ENCODE assay signal across 8 mouse cellular contexts in the genomic region with DNA sequence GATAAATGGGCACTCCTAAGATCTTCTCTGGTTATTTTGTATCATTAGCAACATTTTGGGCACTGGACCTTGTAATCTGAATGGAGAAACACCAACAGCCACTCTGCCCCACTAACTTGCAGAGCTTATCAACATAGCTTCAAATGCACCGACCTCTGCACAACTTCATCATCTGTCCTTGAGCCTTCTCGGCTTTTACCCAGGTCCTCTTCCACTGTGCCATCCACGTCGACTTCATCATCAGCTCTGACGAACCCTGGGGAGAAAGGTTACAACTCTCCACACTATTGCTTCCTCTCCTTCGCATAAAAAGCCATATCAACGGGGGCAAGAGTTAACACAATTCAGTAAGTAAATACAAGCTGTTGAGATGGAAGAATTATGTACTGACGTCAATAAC. TPM values are rescaled to one million over a fixed set of nuclear protein-coding genes. Genes with fewer than 3 reads are reported as not detected.
A peak's percentile ranks its signal among the peaks of the same experiment; 100 is the strongest.
DNase-seq lines count a peak whose midpoint lies in the region; ATAC-seq and TF ChIP-seq lines count a peak whose summit lies in the region.

No protein-coding gene starts in this region.

- no peak for TF ChIP-seq POLR2A in ES-Bruce4 (IDR thresholded peaks at IDR 0.05; ENCODE audit: insufficient read depth, low read length)

- TF ChIP-seq CTCF in ES-Bruce4 (IDR thresholded peaks at IDR 0.05; ENCODE audit: low read depth, low read length): no peak

- ATAC-seq in heart, embryonic 11.5 days (replicated peaks; ENCODE audit: insufficient number of reproducible peaks, low FRiP score, low TSS enrichment): no peak
- ATAC-seq in forebrain, embryonic 14.5 days: no peak
- ATAC-seq in liver, embryonic 16.5 days (ENCODE audit: low read depth): no peak
- ATAC-seq in erythroid progenitor cell, adult 5-6 weeks (replicated peaks; ENCODE audit: low FRiP score, poor library complexity, severe bottlenecking): no peak

- no peaks in the 10 kb centered on the region for H3K27me3 ChIP-seq in heart, embryonic 11.5 days (ENCODE audit: control insufficient read depth, insufficient read depth, low read length)
- no peaks in the 10 kb centered on the region for H3K27me3 ChIP-seq in ES-Bruce4 (ENCODE audit: control insufficient read depth, insufficient read depth, low read length, poor library complexity, severe bottlenecking)
- H3K27me3 ChIP-seq in forebrain, embryonic 14.5 days (replicated peaks; ENCODE audit: control insufficient read depth, insufficient read depth, low read length): no peaks in the 10 kb centered on the region
- H3K27me3 ChIP-seq in liver, embryonic 16.5 days (ENCODE audit: control insufficient read depth, insufficient read depth, low read depth, low read length): no peaks in the 10 kb centered on the region

- peak overlapping the region; percentile 80 for H3K4me2 ChIP-seq in heart, embryonic 11.5 days
- H3K4me2 ChIP-seq in forebrain, embryonic 14.5 days (ENCODE audit: low read length): peak overlapping the region; percentile 88
- peak overlapping the region; percentile 85 for H3K4me2 ChIP-seq in liver, embryonic 16.5 days (ENCODE audit: low read depth, low read length)

- H3K9ac ChIP-seq in heart, embryonic 11.5 days (ENCODE audit: low read depth, low read length): peak overlapping the region; percentile 99
- H3K9ac ChIP-seq in ES-Bruce4 (ENCODE audit: low read depth, poor library complexity, severe bottlenecking): peak overlapping the region; percentile 90
- H3K9ac ChIP-seq in forebrain, embryonic 14.5 days (ENCODE audit: low read length): peak overlapping the region; percentile 93
- H3K9ac ChIP-seq in liver, embryonic 16.5 days (ENCODE audit: low read depth, low read length): peak overlapping the region; percentile 91

- H3K27ac ChIP-seq in heart, embryonic 11.5 days (ENCODE audit: low read depth, low read length): peak overlapping the region; percentile 17; the same call in 1 of the 2 replicates
- no peak overlapping the region for H3K27ac ChIP-seq in ES-Bruce4 (ENCODE audit: insufficient read depth, low read length)
- no peak overlapping the region for H3K27ac ChIP-seq in forebrain, embryonic 14.5 days (ENCODE audit: low read depth, low read length)
- peak overlapping the region; percentile 45; the same call in 1 of the 2 replicates for H3K27ac ChIP-seq in liver, embryonic 16.5 days (ENCODE audit: low read length)

- no peaks in the 10 kb centered on the region for H3K9me3 ChIP-seq in heart, embryonic 11.5 days (replicated peaks; ENCODE audit: control insufficient read depth, low read length)
- no peaks in the 10 kb centered on the region for H3K9me3 ChIP-seq in ES-Bruce4 (replicated peaks; ENCODE audit: control insufficient read depth, insufficient read depth, low read length, poor library complexity, severe bottlenecking)
- no peaks in the 10 kb centered on the region for H3K9me3 ChIP-seq in forebrain, embryonic 14.5 days (replicated peaks; ENCODE audit: control insufficient read depth, low read length)
- no peaks in the 10 kb centered on the region for H3K9me3 ChIP-seq in liver, embryonic 16.5 days (replicated peaks; ENCODE audit: control insufficient read depth, low read length)

- intact Hi-C loops in heart, postnatal 14 days (cut with DNase I): loop anchor here (5.0 to 10.0 kb wide), 2 partner anchors 113 to 399 kb away; a partner anchor contains a TSS

- TF ChIP-seq EP300 in ES-Bruce4 (IDR thresholded peaks at IDR 0.05; ENCODE audit: insufficient read depth, low read depth, low read length): no peak

- no peak for DNase-seq in heart, postnatal 14 days
- no peak for DNase-seq in forebrain, embryonic 14.5 days (ENCODE audit: low spot score)
- no peak for DNase-seq in urinary bladder, postnatal 4 days (ENCODE audit: low spot score in 2 of 2)
- DNase-seq in urinary bladder, postnatal 36 days (ENCODE audit: low spot score in 2 of 2): no peak

- peaks cover 30% of the 10 kb centered on the region for H3K36me3 ChIP-seq in heart, embryonic 11.5 days (ENCODE audit: control insufficient read depth, insufficient read depth, low read length)
- peaks cover 49% of the 10 kb centered on the region for H3K36me3 ChIP-seq in ES-Bruce4 (ENCODE audit: control insufficient read depth, insufficient read depth, low read length, poor library complexity, severe bottlenecking)
- peaks cover 46% of the 10 kb centered on the region for H3K36me3 ChIP-seq in forebrain, embryonic 14.5 days (ENCODE audit: control insufficient read depth, insufficient read depth, low read length)
- peaks cover 25% of the 10 kb centered on the region for H3K36me3 ChIP-seq in liver, embryonic 16.5 days (ENCODE audit: control insufficient read depth, insufficient read depth)

- H3K4me1 ChIP-seq in heart, embryonic 11.5 days (ENCODE audit: control insufficient read depth, insufficient read depth, low read length): peaks cover 44% of the 10 kb centered on the region
- no peaks in the 10 kb centered on the region for H3K4me1 ChIP-seq in ES-Bruce4 (ENCODE audit: control insufficient read depth, insufficient read depth, low read length)
- peaks cover 23% of the 10 kb centered on the region for H3K4me1 ChIP-seq in forebrain, embryonic 14.5 days (ENCODE audit: control insufficient read depth, insufficient read depth, low read length)
- peaks cover 38% of the 10 kb centered on the region for H3K4me1 ChIP-seq in liver, embryonic 16.5 days (ENCODE audit: control insufficient read depth, low read depth, low read length)

- WGBS in heart, embryonic 11.5 days (ENCODE audit: insufficient replicate concordance): 5% methylated on average over 8 of the region's 8 CpGs
- WGBS in forebrain, embryonic 14.5 days: 6% methylated on average over 8 of the region's 8 CpGs
- WGBS in liver, embryonic 16.5 days (ENCODE audit: insufficient replicate concordance): under 1% methylated on average over 8 of the region's 8 CpGs

- H3K4me3 ChIP-seq in heart, embryonic 11.5 days (ENCODE audit: low read depth, low read length): peak overlapping the region; percentile 88
- H3K4me3 ChIP-seq in ES-Bruce4 (ENCODE audit: low read depth, low read length): peak overlapping the region; percentile 94
- peak overlapping the region; percentile 88 for H3K4me3 ChIP-seq in forebrain, embryonic 14.5 days (ENCODE audit: low read depth, low read length)
- peak overlapping the region; percentile 91 for H3K4me3 ChIP-seq in liver, embryonic 16.5 days (ENCODE audit: low read depth, low read length)

RNA-seq across cellular contexts. Expression of a gene that starts 1.2 kb away (rescaled TPM):
- 488 and 548 TPM in 2 replicates for polyA plus RNA-seq in heart, embryonic 11.5 days (2014; fragmentation: Nextera tagmentation; extraction: Ambion mirVana)
- total RNA-seq in heart, postnatal 14 days (2021): 100 to 1,000 TPM; 220 to 280 TPM
- 1,047 and 1,340 TPM in 2 replicates for polyA plus RNA-seq in ES-Bruce4 (2011; ENCODE audit: insufficient read depth, insufficient read length, low read depth, missing spikeins)
- 248 and 269 TPM in 2 replicates for polyA plus RNA-seq in forebrain, embryonic 14.5 days (2014; fragmentation: Nextera tagmentation; extraction: Ambion mirVana)
- 301 and 321 TPM in 2 replicates for polyA plus RNA-seq in liver, embryonic 16.5 days (2015; fragmentation: Nextera tagmentation; extraction: Ambion mirVana)
- total RNA-seq in erythroid progenitor cell, adult 5-6 weeks (2015; ENCODE audit: low replicate concordance): 243 and 279 TPM in 2 replicates
- total RNA-seq in erythroid progenitor cell, adult 5-6 weeks (2017; ENCODE audit: low replicate concordance): 366 and 415 TPM in 2 replicates

RNA-seq across cellular contexts. Expression of a gene that starts 1.5 kb away (rescaled TPM):
- 1.6 and 2.7 TPM in 2 replicates for polyA plus RNA-seq in heart, embryonic 11.5 days (2014; fragmentation: Nextera tagmentation; extraction: Ambion mirVana)
- total RNA-seq in heart, postnatal 14 days (2021): 1 to 10 TPM; 1.4 TPM
- 2.7 and 3.5 TPM in 2 replicates for polyA plus RNA-seq in ES-Bruce4 (2011; ENCODE audit: insufficient read depth, insufficient read length, low read depth, missing spikeins)
- polyA plus RNA-seq in forebrain, embryonic 14.5 days (2014; fragmentation: Nextera tagmentation; extraction: Ambion mirVana): 0.99 and 1.5 TPM in 2 replicates
- polyA plus RNA-seq in liver, embryonic 16.5 days (2015; fragmentation: Nextera tagmentation; extraction: Ambion mirVana): 0.32 and 0.42 TPM in 2 replicates
- 2.1 and 4.0 TPM in 2 replicates for total RNA-seq in erythroid progenitor cell, adult 5-6 weeks (2015; ENCODE audit: low replicate concordance)
- 1.0 and 2.3 TPM in 2 replicates for total RNA-seq in erythroid progenitor cell, adult 5-6 weeks (2017; ENCODE audit: low replicate concordance)

RNA-seq across cellular contexts. Expression of a gene that starts 59.6 kb away (rescaled TPM):
- polyA plus RNA-seq in heart, embryonic 11.5 days (2014; fragmentation: Nextera tagmentation; extraction: Ambion mirVana): not detected in 2 replicates
- 10 to 100 TPM in 1 of 2 experiments, 1 to 10 TPM in 1; 7.2 to 12.1 TPM for total RNA-seq in heart, postnatal 14 days (2021)
- polyA plus RNA-seq in ES-Bruce4 (2011; ENCODE audit: insufficient read depth, insufficient read length, low read depth, missing spikeins): 4.4 TPM in 1 of 2 replicates, not detected in the other
- polyA plus RNA-seq in forebrain, embryonic 14.5 days (2014; fragmentation: Nextera tagmentation; extraction: Ambion mirVana): 0.88 TPM in 1 of 2 replicates, not detected in the other
- polyA plus RNA-seq in liver, embryonic 16.5 days (2015; fragmentation: Nextera tagmentation; extraction: Ambion mirVana): not detected in 2 replicates
- 2.9 TPM in 1 of 2 replicates, not detected in the other for total RNA-seq in erythroid progenitor cell, adult 5-6 weeks (2015; ENCODE audit: low replicate concordance)
- total RNA-seq in erythroid progenitor cell, adult 5-6 weeks (2017; ENCODE audit: low replicate concordance): 1.7 TPM in 1 of 2 replicates, not detected in the other

Comparison
In these comparisons a context has a peak if more than half of its experiments do, and no peak if none do; other contexts are left out.
1. H3K27ac ChIP-seq: peak in heart, embryonic 11.5 days (single experiment) and liver, embryonic 16.5 days (single experiment); none in ES-Bruce4 (single experiment) and forebrain, embryonic 14.5 days (single experiment).
2. Peak in every context shown above with its lines, with median percentiles within 50 percentile points of each other: H3K4me2 ChIP-seq, H3K4me3 ChIP-seq and H3K9ac ChIP-seq.